Mouse (Mus musculus): ENCODE data around the gene Jup. TPM values are rescaled to one million over a fixed set of nuclear protein-coding genes. Genes with fewer than 3 reads are reported as not detected.

Gene Jup
- polyA plus RNA-seq, 1 experiment from 2014 or later = 234 TPM

DNA sequence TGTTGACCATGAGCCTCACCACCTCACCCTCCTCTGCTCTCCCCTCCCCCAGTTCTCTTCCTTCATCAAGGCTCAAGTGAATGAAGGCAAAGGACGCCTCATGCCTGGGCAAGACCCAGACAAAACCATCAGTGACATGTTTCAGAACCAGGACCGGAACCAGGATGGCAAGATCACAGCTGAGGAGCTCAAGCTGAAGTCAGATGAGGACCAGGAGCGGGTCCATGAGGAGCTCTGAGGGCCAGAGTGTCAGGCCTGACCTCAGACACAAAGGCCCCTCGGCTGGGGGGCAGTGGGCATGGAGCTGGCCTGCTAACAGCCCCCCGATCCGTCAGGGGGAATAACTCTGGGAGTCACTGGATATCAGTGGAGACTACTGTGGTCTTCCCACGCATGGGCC lies 26.3 kb upstream of the Jup start:
- Histone ChIP-seq H3K4me2 (replicated peaks; ENCODE audit: low read depth) (no peak overlapping the region), H3K36me3 (ENCODE audit: control insufficient read depth, insufficient read depth, low read length) (peaks cover 2% of the 10 kb centered on the region; the same call in 1 of the 2 replicates), H3K4me1 (replicated peaks; ENCODE audit: control insufficient read depth, insufficient read depth) (no peaks in the 10 kb centered on the region), H3K9ac (ENCODE audit: low read length) (no peak overlapping the region), H3K4me3 (ENCODE audit: low read depth, low read length) (no peak overlapping the region), H3K9me3 (ENCODE audit: control insufficient read depth, low read length) (no peaks in the 10 kb centered on the region), H3K27ac (replicated peaks) (no peak overlapping the region), H3K27me3 (ENCODE audit: control insufficient read depth, insufficient read depth, low read length) (no peaks in the 10 kb centered on the region)
- DNase-seq (ENCODE audit: low spot score) (no peak), ATAC-seq (ENCODE audit: low FRiP score, low TSS enrichment) (no peak)
- WGBS = 89% methylated on average over 7 of the region's 7 CpGs
- no peak for TF ChIP-seq CTCF (IDR thresholded peaks at IDR 0.05; ENCODE audit: low read depth)
- TF ChIP-seq EP300 (optimal IDR thresholded peaks at IDR 0.05) = no peak

DNA sequence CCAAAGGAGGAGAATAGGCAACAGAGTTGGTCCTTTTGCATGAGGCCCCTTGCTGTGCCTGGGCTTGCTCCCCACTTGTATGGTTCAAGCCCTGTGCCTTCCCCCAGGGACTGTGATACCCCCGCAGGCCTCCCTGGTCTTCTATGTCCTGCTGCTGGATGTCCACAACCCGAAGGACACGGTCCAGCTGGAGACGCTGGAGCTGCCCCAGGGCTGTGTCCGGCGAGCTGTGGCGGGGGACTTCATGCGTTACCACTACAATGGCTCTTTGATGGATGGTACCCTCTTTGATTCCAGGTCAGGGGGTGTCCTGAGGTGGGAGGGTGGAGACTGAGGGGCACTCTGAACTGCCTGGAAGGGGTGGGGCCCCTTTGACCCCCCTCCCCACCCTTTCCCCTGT lies 24.0 kb upstream of the Jup start:
- H3K9ac ChIP-seq (ENCODE audit: low read length) = no peak overlapping the region
- ATAC-seq (ENCODE audit: low FRiP score, low TSS enrichment) (no peak), DNase-seq (ENCODE audit: low spot score) (no peak)
- TF ChIP-seq EP300 (optimal IDR thresholded peaks at IDR 0.05) (no peak), CTCF (IDR thresholded peaks at IDR 0.05; ENCODE audit: low read depth) (no peak)
- H3K27me3 ChIP-seq (ENCODE audit: control insufficient read depth, insufficient read depth, low read length) = no peaks in the 10 kb centered on the region
- no peak overlapping the region for H3K27ac ChIP-seq (replicated peaks)
- WGBS = 80% methylated on average over 8 of the region's 8 CpGs
- no peaks in the 10 kb centered on the region for H3K9me3 ChIP-seq (ENCODE audit: control insufficient read depth, low read length)
- peaks cover 2% of the 10 kb centered on the region; the same call in 1 of the 2 replicates for H3K36me3 ChIP-seq (ENCODE audit: control insufficient read depth, insufficient read depth, low read length)
- H3K4me3 ChIP-seq (ENCODE audit: low read depth, low read length) = no peak overlapping the region
- no peak overlapping the region for H3K4me2 ChIP-seq (replicated peaks; ENCODE audit: low read depth)
- H3K4me1 ChIP-seq (replicated peaks; ENCODE audit: control insufficient read depth, insufficient read depth) = no peaks in the 10 kb centered on the region

DNA sequence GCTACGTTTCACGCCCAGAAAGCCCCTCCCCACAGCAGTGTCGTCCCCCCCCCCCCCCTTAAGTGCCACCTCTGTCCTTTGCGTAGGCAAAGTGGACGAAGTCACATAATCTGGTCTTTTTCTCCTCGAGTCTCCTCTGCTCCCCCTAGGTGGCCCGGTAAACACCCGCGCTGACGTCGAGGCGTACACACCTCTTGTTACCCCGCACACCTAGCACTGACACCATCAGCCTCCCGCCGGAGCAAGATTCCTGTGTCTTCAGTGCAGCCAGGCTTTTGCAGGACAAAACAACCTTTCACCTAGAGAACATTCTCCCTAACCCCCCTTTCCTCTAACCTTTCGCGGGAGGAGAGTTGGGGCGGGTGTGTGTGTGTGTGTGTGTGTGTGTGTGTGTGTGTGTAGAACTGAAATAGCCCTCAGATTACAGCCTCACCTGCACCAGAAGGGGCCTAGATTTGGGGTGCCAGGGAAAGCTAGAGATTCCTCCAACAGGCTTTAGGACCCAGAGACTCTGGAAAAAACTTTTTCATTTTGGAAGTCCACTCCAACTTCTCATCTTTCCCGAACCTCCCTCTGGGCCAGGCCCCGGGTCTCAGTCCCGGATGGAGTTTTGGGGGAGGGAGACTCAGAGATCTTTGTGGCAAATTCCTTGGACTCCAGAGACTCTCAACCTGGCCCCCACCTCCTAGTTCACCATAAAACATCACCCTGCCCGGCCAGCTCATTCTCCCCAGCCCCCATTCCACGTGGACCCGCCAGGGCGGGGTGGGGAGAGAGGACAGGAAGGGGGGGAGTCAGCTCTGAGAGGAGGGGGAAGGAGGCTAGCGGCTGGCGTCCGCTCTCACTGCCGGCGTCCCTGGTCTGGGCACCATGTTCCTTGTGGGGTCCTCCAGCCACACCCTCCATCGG lies 17.6 kb upstream of the Jup start, which contains the start of gene Fkbp10:
Fkbp10 (plus strand) TSS at position 784 of the 909 bp plus-strand sequence.
- no peaks in the 10 kb centered on the region for H3K9me3 ChIP-seq (ENCODE audit: control insufficient read depth, low read length)
- H3K4me1 ChIP-seq (replicated peaks; ENCODE audit: control insufficient read depth, insufficient read depth) = peaks cover 7% of the 10 kb centered on the region; the same call in 1 of the 2 replicates
- TF ChIP-seq CTCF (IDR thresholded peaks at IDR 0.05; ENCODE audit: low read depth) (no peak; the same call in none of the 2 replicates), EP300 (optimal IDR thresholded peaks at IDR 0.05) (peak; percentile 54)
- H3K4me2 ChIP-seq (replicated peaks; ENCODE audit: low read depth) = peak within 1 kb of the TSS; percentile 79
- no peaks in the 10 kb centered on the region for H3K36me3 ChIP-seq (ENCODE audit: control insufficient read depth, insufficient read depth, low read length)
- no peaks in the 10 kb centered on the region for H3K27me3 ChIP-seq (ENCODE audit: control insufficient read depth, insufficient read depth, low read length)
- DNase-seq (ENCODE audit: low spot score) (peak; percentile 62), ATAC-seq (ENCODE audit: low FRiP score, low TSS enrichment) (peak; percentile 33)
- H3K27ac ChIP-seq (replicated peaks) = peak within 1 kb of the TSS; percentile 94
- H3K4me3 ChIP-seq (ENCODE audit: low read depth, low read length) = peak within 1 kb of the TSS; percentile 71
- peak within 1 kb of the TSS; percentile 83 for H3K9ac ChIP-seq (ENCODE audit: low read length)
- under 1% methylated on average over 29 of the region's 31 CpGs for WGBS

DNA sequence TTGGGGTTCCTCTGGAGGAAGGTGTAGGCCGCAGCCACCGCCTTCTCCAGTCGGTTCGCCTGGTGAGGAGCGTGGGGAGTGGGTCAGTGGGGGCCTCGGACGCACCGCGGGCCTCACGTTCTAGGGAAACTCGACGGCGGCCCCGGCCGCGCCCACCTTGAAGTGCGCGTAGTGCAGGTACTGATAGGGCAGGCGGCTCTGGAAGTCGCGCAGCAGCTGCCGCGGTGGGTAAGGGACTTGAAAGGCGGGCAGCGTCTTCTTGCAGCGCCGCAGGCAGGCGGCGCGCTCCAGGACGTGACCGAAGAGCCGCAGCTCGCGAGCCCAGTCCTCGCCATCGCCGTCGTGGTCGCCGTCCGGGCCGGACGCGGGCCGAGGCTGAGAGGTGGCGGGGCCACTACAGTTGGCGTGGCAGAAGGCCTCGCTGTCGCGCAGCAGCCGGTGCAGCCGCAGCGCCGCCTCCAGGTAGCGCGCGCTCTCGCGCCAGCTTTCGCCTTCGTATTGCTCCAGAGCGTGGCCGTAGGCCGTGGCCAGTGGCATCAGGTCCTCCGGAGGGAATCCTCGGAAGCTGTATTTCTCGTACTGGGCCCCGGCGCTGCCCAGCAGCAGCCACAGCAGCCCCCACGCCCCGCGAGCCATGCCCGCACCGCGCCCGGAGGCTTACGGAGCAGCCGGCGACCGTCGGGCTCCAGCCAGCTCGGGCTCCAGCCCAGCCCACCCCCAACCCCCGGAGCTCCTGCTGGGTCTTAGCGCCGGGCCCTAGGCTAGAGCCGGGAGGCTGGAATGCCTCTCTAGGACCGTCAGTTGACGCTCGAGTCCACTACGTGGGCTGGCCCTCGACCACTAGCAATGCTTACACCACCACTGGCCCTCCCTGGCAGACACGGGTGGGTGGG lies 16.7 kb upstream of the Jup start, which contains the start of gene P3h4:
P3h4 (minus strand) TSS at position 816 of the 893 bp plus-strand sequence.
- DNase-seq (ENCODE audit: low spot score) (peak; percentile 91), ATAC-seq (ENCODE audit: low FRiP score, low TSS enrichment) (peak; percentile 90)
- H3K4me2 ChIP-seq (replicated peaks; ENCODE audit: low read depth) = peak within 1 kb of the TSS; percentile 79
- no peaks in the 10 kb centered on the region for H3K27me3 ChIP-seq (ENCODE audit: control insufficient read depth, insufficient read depth, low read length)
- TF ChIP-seq EP300 (optimal IDR thresholded peaks at IDR 0.05) (no peak), CTCF (IDR thresholded peaks at IDR 0.05; ENCODE audit: low read depth) (peak; percentile 81)
- H3K4me3 ChIP-seq (ENCODE audit: low read depth, low read length) = peak within 1 kb of the TSS; percentile 71
- WGBS = 1% methylated on average over 86 of the region's 93 CpGs
- H3K27ac ChIP-seq (replicated peaks) = peak within 1 kb of the TSS; percentile 94
- H3K4me1 ChIP-seq (replicated peaks; ENCODE audit: control insufficient read depth, insufficient read depth) = peaks cover 7% of the 10 kb centered on the region; the same call in 1 of the 2 replicates
- H3K9me3 ChIP-seq (ENCODE audit: control insufficient read depth, low read length) = no peaks in the 10 kb centered on the region
- no peaks in the 10 kb centered on the region for H3K36me3 ChIP-seq (ENCODE audit: control insufficient read depth, insufficient read depth, low read length)
- peak within 1 kb of the TSS; percentile 83 for H3K9ac ChIP-seq (ENCODE audit: low read length)

DNA sequence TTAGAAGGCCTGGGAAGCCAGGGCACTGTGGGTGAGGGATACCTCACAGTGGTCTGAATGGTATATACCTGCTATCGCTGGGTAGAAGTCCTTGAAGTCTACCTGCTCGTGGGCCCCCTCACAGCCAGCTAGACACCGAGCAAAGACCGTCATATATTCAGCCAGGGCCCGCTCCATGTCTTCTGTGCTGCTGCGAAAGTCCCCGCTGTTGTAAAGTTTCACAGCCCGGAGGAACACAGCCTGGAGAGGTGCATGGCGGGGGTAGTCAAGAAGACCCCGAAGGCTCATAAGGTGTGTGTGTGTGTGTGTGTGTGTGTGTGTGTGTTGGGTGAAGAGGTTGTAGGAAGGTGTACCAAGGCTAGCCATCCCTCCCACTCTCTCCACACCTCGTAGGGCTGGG lies 16.0 kb upstream of the Jup start:
- Histone ChIP-seq H3K9ac (ENCODE audit: low read length) (peak overlapping the region; percentile 83), H3K9me3 (ENCODE audit: control insufficient read depth, low read length) (no peaks in the 10 kb centered on the region), H3K4me1 (replicated peaks; ENCODE audit: control insufficient read depth, insufficient read depth) (peaks cover 7% of the 10 kb centered on the region; the same call in 1 of the 2 replicates), H3K36me3 (ENCODE audit: control insufficient read depth, insufficient read depth, low read length) (no peaks in the 10 kb centered on the region; the same call in 1 of the 2 replicates), H3K27ac (replicated peaks) (peak overlapping the region; percentile 94), H3K27me3 (ENCODE audit: control insufficient read depth, insufficient read depth, low read length) (no peaks in the 10 kb centered on the region), H3K4me3 (ENCODE audit: low read depth, low read length) (peak overlapping the region; percentile 71), H3K4me2 (replicated peaks; ENCODE audit: low read depth) (peak overlapping the region; percentile 79)
- TF ChIP-seq EP300 (optimal IDR thresholded peaks at IDR 0.05) = no peak
- TF ChIP-seq CTCF (IDR thresholded peaks at IDR 0.05; ENCODE audit: low read depth) = no peak
- 59% methylated on average over 11 of the region's 11 CpGs for WGBS
- DNase-seq (ENCODE audit: low spot score) = no peak
- no peak for ATAC-seq (ENCODE audit: low FRiP score, low TSS enrichment)
